Mouse (Mus musculus): ENCODE data around the gene Lrrc9. TPM values are rescaled to one million over a fixed set of nuclear protein-coding genes. Genes with fewer than 3 reads are reported as not detected.

The Lrrc9 gene
- total RNA-seq, 4 experiments from 2014 or later = 0.13 TPM; not detected in 3

Small RNA genes lying within 50 kb of the gene (microRNA-seq; reads per million reads assigned to microRNA genes)
- not detected for gene Gm44392

Other genes with a start within 250 kb of the Lrrc9 start
- 1 to 10 TPM; 1.1 to 3.2 (median 2.2) TPM for gene Rtn1, start 32.8 kb upstream of the Lrrc9 start, total RNA-seq (2022)
- gene Pcnx4, start 94.5 kb downstream of the Lrrc9 start, total RNA-seq (2022) = 1 to 10 TPM; 2.8 to 3.5 (median 3.3) TPM
- not detected for gene Gm4756, start 207.8 kb downstream of the Lrrc9 start, total RNA-seq (2022)
- gene Dhrs7, start 223.0 kb downstream of the Lrrc9 start, total RNA-seq (2022) = 10 to 100 TPM; 12.6 to 18.1 (median 15.7) TPM